Mouse (Mus musculus) urinary bladder, postnatal 4 days (tissue): ENCODE data around the gene Plcz1.

Experiments used
- DNase-seq, 2 experiments: peaks; one replicate each; pipeline ENCODE4 v3.0.0; 2021 to 2022; ENCODE audit warnings: low spot score in 2 of 2

Gene Plcz1

GRCm38 (mm10) chr6:139947106-139947879 is 94.0 kb downstream of the Plcz1 start:
- no peak for DNase-seq
